Mouse (Mus musculus) adrenal gland (tissue): Measurements from ENCODE around the gene Gimap5.

ENCODE experiments used
- intact Hi-C: fragments of 180-260 bp; cut with DNase I; formaldehyde crosslinking; loops from one replicate; pipeline ENCODE4 v1.15.1; 2025

Gene Gimap5

GRCm38 (mm10) chr6:48738961-48739779 is 6.8 kb upstream of the Gimap5 start, which contains the start of gene Gimap1:
Gimap1 (plus strand) TSS chr6:48739054.
- intact Hi-C loops: no loop called here

- intact Hi-C loops: no loop called here
Observed at GRCm38 (mm10) chr6:48739780-48740055, 6.3 kb upstream of the Gimap5 start.

DNA sequence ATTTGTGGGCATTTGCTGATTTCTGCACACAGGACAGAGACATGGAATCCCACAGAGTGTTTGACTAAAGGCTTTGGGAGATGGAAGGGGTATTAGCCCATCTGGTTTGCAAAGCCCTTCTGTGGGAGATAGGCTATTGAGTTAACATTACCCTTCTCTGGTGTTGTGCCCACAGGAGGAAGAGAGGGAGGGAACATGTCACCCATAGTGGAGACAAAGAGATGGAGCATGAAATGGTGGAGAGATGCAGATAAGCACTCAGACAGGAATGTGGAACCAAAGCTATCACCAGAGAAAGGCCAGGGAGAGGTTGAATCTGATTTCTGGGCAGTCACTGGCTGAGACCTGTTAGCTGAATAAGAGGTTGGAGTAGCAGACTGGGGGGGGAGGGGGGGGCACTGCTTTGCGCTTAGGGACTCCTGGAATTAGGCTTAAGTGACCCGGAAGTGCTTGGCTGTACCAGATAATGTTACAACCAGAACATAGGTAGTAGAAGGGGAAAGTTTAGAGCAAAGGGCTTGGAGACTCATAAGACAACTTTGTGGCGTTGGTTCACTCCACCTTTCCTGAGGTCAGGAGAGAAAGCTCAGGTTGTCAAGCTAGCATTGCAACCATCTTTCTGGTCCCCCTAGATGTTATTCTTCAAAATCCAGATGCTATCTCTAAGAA is 5.4 kb upstream of the Gimap5 start:
- intact Hi-C loops: no loop called here

- intact Hi-C loops: no loop called here
Observed at GRCm38 (mm10) chr6:48741273-48741672, 4.7 kb upstream of the Gimap5 start.

DNA sequence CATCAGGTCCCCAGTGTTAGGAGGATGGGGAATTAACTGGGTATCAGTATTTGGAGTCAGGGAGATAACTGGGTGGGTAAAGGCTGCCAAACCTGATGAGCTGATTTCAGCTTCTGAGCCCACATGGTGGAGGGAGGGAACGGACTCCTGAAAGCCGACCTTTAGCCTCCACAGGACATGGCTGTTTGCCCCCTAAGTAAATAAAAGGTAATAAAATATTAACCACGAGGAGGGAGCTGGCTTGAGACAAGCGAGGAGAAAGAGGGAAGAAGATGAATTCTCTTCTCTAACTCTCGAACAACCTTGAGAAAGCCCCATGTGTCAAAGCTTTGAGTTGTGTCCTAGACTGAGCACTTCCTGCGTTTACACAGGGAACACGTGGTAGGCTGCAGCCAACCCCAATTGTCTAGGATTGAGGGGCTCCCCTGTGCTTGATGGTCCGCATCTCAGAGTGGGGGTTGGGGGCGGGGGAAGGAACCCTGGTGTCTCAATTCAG is 4.2 kb upstream of the Gimap5 start:
- intact Hi-C loops: no loop called here

DNA sequence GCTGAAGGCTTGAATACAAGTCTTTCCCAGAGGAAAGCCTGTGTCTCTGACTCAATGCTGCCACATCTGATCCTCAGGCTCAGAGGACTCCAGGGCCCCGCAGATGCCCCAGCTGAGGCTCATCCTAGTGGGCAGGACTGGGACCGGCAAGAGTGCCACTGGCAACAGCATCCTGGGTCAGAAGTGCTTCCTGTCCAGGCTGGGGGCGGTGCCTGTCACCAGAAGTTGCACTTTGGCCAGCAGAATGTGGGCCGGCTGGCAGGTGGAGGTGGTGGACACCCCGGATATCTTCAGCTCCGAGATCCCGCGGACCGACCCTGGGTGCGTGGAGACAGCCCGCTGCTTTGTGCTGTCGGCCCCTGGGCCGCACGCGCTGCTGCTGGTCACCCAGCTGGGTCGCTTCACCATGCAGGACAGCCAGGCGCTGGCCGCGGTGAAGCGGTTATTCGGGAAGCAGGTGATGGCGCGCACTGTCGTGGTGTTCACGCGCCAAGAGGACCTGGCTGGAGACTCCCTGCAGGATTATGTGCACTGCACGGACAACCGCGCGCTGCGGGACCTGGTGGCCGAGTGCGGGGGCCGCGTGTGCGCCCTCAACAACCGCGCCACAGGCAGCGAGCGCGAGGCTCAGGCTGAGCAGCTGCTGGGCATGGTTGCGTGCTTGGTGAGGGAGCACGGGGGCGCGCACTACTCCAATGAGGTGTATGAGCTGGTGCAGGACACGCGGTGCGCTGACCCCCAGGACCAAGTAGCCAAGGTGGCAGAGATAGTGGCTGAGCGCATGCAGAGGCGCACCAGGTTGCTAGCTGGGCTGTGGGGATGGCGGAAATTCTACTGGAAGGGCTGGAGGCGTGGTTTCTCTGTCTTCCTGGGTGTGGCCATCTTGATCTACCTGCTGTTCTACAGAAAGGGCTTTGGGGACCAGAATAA is 3.3 kb upstream of the Gimap5 start:
- intact Hi-C loops: no loop called here

GRCm38 (mm10) chr6:48745490-48745889 is 507 bp upstream of the Gimap5 start:
- intact Hi-C loops: no loop called here

DNA sequence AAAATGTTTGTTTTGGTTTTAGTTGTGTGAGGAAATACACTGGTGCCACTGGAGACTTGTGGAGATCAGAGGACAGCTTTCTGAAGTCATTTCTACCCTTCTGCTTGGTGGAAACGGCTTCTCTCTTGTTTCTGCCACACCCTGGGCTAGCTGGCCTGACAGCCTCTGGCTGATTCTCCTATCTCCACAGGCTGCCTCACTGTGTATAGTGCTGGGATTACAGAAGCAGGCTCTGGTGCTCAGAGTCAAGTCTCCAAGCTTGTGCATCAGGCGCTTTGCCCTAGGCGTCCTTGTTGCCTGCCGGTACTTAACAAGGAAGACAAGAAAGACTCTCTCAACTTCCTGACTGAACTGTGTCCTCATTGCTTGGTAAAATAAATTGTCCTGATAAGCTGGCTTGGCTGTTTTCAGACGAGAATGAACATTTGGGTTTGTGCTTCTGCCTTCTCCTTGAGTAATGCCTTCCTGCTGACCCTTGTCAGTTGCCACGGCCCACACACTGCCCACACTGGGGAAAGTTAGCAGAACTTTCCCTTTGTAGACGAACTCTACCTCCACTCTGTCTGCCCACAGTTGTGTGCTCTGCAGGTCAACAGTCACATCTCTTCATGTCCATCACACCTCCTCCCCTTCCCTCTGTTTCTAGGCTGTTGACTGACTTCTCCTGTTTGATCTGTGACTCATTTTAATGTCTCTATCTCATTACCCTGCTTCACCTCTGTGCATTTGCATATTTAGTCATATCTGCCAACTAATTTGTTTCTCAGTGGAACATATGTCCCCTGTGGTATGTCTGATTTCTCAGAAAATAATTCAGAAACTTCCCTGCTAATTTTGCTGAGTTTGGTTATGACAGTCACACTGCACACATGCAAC is 1.3 kb downstream of the Gimap5 start:
- intact Hi-C loops: no loop called here

DNA sequence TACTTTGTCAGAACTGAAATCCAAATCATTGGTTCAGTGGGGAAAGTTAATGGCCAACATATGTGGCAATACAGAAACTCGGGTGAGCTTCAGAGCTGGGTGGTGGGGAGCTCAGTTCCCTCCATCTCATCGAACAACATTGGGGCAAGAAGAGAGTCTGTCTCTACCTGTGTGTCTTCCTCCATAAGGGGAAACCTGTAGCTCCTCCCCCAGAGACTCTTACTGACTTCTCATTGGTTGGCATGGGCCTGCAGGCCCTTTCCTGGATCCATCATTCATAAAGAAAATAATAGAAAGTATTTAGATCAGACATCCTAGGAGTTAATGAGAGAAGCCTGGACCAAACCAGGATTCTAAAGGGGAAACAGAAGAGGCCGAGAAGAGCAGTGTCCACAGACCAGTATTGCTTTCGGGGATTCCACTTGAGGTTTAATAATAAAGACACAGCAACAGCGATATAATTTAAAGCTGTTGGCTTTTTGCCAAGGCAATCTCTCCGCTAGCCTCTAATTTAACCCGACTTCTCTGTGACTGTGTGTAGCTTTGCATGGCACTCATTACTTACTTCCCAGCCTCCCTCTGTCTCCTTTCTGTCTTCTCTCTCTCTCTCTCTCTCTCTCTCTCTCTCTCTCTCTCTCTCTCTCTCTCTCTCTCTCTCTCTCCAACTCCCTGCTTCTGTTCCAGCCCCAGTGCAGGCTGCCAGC is 17.7 kb downstream of the Gimap5 start:
- intact Hi-C loops: loop anchor here (10.0 kb wide), 1 partner anchor 589 kb away; no protein-coding TSS in a partner anchor

- intact Hi-C loops: loop anchor here (10.0 kb wide), 1 partner anchor 590 kb away; no protein-coding TSS in a partner anchor
Observed at GRCm38 (mm10) chr6:48764496-48764895, 18.5 kb downstream of the Gimap5 start.

GRCm38 (mm10) chr6:48768178-48768869 is 22.3 kb downstream of the Gimap5 start:
- intact Hi-C loops: loop anchor here (10.0 kb wide), 1 partner anchor 594 kb away; no protein-coding TSS in a partner anchor

DNA sequence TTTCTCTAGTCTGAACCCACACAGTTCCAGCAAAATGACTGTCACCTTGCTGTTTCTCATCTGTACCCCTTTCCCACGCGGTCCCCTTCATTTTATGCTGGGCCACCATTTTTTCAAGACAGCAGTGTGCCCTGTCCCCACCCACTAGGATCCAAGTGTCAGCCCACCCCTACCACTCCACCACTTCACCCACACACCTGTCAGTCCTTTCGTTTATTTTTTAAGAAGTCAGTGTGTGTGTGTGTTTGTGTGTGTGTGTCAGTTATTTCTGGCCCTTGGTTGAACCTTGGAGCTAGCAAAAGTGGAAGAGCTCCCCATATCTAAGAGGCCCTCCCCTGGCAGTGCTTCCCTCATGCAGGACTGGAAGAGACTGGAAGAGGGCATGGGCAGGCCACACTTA is 22.9 kb downstream of the Gimap5 start:
- intact Hi-C loops: loop anchor here (10.0 kb wide), 1 partner anchor 594 kb away; no protein-coding TSS in a partner anchor

DNA sequence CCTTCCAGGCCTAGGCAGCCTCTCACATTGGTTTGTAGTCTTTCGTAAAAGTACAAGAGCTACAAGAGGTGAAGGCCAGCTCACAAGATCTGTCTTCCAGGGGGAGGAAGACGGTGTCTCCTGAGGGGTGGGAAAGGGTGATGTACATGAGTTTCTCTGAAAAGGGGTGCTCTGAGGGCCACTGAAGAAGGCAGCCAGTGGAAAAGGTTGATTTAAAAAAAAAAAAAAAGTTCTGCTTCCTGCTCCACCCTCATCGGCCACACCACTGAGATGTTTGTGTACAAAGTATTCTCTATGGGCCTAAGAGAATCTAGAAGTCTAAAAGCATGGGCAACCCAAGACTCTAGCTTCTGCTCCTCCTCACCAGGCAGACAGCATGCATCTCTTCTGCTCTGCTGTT is 24.7 kb downstream of the Gimap5 start, which contains the start of gene Gimap3:
Gimap3 (minus strand) TSS at position 156 of the 400 bp plus-strand sequence.
- intact Hi-C loops: no loop called here

DNA sequence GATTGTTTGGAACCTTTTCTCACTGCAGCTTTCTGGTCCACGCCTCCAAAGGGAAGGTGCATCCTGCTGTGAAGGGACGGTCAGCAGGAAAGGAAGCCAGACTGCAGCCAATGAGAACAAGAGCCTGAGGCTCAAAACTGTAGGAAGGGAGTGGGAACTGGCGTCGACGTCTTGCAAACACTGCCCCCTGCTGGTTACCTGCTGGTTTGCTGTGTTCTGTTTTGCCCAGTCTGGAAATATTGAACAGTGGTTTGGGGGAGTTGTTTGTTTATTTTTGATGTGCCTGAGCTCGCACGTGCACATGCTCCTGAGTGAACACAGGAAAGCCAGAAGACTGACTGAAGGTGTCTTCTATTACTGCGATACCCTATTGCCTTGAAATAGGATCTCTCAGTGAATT is 26.0 kb downstream of the Gimap5 start:
- intact Hi-C loops: loop anchor here (2.0 kb wide), 1 partner anchor 127 kb away; no protein-coding TSS in a partner anchor

DNA sequence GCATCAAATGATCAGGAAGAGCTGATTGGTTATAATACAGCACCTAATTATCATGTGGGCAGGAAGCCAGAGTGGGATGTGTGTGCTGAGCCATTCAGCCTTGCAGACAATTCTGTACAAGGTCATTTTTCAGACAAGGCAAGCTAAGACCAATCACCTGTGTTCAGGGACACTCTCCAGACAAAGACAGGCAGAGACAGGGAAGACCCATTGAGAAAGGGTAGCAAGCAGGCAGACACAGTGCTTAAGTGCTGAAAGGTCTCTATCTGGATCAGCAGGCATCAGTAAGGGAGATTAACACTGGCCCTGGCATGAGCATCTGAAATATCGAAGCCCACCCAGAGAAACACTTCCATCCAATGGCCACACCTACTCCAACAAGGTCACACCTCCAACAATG is 38.4 kb downstream of the Gimap5 start:
- intact Hi-C loops: loop anchor here (10.0 kb wide), 1 partner anchor 230 kb away; the partner anchor contains the start of gene Lrrc61

DNA sequence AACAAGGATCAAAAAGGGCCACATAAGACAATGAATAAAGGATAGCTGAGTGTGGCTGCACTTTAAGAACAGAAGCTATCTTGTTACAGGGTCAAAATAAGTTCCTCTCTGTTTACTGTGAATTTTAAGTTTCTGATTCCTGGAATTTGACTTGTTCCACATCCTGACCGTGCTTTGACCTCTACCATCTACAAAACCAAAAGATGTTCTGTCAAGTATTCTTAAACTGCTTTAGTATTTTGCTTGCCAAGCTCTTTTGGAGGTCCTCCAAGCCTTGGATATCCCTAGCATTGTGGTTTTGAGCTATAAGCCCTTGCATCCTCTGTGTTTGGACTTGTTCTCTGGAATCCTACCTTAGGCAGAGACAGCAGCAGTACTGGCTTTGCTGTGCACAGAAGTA is 39.2 kb downstream of the Gimap5 start:
- intact Hi-C loops: loop anchor here (10.0 kb wide), 1 partner anchor 230 kb away; the partner anchor contains the start of gene Lrrc61

DNA sequence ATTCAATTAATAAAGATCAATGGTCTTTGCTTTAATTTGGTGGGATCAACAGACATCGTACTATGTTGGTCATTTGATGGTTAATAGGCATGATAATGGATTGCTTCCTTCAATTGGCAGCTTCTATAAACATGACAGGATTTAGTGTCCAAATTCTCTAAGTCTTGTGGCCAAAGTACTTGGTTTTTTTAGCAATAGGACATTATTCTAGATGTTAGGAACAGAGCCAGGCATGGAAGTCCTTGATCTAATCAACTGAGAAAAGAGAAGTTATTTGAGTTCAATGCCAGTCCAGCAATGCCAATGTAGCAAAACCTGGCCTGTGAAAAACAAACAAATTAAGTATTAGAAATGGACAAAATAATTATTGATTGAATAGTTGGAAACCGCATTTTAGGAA is 39.6 kb downstream of the Gimap5 start:
- intact Hi-C loops: loop anchor here (10.0 kb wide), 1 partner anchor 231 kb away; the partner anchor contains the start of gene Lrrc61

GRCm38 (mm10) chr6:48787867-48788266 is 41.9 kb downstream of the Gimap5 start:
- intact Hi-C loops: loop anchor here (10.0 kb wide), 1 partner anchor 233 kb away; the partner anchor contains the start of gene Lrrc61

- intact Hi-C loops: no loop called here
Observed at GRCm38 (mm10) chr6:48801897-48802296, 55.9 kb downstream of the Gimap5 start.
